Mouse (Mus musculus): ENCODE data around the gene Sds. TPM values are rescaled to one million over a fixed set of nuclear protein-coding genes. Genes with fewer than 3 reads are reported as not detected.

Gene Sds
- total RNA-seq, 2 experiments from 2014 or later = not detected

DNA sequence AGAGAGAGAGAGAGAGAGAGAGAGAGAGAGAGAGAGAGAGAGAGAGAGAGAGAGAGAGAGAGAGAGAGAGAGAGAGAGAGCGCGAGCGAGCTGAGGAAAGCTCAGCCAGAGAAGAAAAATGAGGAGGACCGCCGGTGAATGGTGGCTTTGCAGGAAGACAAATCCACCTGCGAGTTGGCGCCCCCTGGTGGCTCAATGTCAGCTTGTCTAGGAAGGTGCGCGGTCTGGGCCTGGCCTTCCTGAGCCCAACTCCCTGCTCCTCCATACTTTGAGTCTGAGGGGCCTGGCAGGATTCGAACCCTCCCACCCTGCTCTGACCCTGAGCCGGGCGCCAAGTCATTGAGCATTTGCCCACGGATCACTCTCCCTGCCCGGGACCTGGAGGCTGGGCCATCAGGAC lies 35.6 kb upstream of the Sds start:
- peak; percentile 74 to 79 for DNase-seq

DNA sequence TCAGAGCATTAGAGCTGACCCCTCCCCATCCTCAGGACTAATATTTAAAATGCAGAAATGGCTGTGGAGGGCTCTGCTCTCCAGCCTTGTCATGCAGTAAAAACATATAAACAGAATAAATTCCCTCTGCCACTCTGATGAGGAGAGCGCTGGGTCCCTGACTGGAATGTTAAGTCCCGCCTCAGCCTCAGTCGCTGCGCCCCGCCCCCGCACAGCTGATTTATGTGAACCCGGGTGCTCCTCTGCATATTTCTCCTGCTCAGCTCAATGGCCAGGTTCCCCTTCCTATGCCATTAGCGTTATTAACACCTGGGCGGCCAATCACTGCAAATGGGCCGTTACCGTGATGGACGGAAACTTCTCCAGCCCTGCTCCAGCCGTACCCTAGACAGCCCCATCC lies 29.0 kb upstream of the Sds start:
- no peak for DNase-seq

DNA sequence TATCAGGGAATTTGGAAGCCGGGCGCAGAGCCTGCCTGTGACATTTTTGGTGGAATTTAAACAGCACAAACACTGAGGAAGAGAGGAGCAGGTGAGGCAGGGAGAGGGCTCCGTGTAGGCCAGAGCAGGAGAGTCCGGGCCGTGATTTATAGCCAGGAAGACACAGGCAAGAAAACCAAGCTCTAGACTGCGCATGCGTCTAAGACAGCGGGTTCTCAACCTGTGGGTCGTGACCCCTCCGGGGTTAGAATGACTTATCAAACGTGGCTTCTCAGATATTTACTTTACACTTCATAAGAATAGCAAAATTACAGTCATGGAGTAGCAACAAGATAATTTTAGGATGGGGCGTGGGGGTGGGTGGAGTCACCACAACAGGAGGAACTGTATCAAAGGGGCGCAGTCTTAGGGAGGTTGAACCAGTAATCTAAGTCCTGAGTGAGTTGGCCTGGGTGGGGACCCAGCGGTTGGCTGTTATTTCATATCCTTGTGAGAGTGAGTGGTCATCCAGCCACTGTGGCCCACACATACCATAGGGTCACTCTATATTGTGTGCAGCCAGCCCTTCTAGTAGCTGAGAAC lies 21.5 kb upstream of the Sds start:
- DNase-seq = no peak

DNA sequence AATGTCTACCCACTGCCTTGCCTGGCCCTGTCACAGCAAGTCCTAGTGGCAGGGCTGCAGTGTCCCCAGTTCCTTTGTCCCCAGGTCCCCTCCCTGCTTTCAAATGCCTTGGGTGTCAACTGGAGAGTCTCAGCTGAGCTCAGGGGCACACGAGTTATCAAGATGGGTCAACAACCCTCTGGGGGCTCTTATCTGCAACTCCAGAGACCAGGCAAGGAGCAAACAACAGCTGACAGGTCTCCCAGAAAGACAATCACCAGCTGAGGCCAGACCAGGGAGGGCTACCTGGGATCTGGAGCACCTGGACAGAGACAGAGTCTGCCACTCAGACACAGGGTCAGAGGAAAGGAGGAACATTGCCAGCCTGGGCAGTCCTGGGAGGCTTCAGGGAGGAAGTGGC lies 20.1 kb upstream of the Sds start:
- no peak for DNase-seq

DNA sequence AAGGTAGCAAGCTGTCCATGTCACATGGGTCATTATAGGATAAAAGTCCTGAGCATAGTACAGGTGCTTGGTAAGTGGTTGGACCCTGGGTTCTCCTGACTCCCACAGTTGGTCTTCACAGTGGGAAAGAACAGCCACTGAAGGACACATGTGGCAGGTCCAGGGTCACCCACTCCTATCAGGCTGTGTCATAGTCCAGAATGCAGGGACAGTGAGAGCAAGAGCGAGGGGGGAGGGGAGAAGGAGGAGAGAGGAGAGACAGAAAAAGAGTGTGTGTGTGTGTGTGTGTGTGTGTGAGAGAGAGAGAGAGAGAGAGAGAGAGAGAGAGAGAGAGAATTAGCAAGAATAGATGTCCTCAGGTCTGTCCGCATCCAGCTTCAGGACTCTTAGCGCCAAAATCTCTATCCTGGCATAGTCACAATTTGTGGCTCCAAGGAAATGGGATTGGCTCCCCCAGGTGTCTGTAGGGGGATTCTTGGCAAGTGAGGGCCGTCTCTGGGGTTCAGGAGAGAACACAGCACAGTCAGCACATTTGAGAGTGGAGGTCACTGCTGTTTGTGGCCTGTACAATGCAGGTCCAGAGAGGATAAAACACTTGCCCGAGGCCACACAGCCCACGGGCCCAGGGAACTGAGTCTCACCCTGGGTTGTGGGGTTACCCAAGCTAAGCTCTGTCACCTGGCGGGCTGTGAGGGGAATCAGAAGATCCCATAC lies 19.3 kb upstream of the Sds start:
- DNase-seq = no peak

DNA sequence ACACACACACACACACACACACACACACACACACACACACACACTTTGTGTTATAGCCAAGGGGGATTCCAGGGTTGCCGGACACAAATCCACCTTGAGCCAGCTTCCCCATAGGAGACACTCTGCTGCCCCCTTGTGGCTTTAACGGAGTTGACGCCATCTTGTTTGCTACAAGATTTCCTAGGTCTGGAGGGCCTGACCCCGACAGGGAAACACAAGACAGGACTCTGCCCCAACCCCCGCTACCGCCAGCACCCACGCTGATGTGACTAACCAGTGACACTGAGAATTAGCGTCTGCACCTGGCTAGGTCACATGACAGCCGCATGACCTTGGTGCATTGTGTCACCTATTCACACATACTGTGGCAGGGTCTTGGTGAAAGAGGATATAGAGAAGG lies 18.7 kb upstream of the Sds start:
- no peak for DNase-seq

DNA sequence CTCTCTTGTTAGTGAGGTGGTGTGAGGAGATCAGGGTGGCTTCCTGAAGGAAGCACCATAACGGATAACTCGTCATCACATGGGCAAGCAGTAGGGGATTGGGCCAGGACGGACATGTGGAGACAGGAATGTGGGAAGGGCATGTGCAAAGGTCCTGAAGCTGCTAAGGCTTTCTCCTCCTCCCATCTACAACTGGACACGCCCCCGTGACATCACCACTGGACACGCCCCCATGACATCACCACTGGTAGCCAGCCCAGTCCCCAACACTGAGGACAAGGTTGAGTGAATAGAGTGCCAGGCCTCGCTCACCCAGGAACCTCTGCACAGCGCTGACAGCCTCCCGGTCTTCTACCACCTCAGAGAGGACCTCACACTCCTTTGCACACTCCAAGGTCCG lies 17.2 kb upstream of the Sds start:
- no peak for DNase-seq

DNA sequence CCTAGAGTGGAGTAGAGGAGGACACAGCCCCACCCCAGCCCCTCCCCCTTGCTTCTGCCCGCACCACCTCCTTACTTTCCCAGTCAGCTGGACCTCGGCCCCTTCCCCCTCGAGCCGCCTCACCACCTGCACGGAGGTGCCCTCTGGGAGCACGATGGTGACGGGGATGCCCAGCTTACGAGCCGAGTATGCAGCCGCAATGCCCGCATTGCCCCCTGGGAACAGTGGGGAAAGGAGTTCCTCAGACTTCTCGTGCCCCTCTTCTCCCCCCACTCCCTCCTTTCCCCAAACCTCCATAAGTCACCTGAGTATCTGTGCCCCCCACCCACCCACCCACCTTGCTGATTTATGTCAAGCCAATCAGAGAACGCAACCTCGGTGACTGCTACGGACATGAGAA lies 14.4 kb upstream of the Sds start:
- no peak for DNase-seq

DNA sequence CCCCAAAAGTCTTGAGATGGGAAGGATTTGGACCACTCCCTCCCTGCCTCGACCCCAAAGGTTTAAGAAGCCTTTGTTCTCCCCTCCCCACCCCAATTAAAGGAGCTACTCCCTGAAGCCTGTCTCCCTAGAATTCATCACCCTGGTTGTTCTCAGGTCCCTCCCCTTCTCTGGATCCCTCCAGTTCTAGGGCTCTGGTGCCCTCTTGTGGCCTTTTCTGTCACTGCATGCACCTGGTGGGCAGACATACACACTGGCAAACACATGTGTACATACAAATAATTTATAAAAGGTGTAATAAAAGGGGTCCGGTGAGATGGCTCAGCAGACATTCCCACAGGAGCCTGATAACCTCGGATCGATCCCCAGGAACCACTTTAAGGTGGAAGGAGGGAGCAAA lies 12.0 kb upstream of the Sds start:
- DNase-seq = no peak

DNA sequence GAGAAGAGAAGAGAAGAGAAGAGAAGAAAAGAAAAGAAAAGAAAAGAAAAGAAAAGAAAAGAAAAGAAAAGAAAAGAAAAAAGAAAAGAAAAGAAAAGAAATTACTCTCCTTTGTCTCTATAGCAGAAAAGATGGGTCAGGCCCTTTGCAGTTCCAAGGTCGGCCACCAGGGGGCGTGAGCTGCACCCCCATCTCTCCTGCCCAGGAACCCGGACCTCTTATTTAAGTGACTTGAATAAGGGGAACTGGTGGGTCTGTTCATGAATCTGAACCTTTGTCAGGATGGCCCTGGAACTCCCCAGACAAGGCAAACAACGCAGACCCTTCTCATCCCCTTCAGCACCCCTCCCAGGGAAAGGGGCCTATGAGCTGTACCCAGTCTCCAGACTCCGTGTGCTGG lies 11.3 kb upstream of the Sds start:
- DNase-seq = no peak

DNA sequence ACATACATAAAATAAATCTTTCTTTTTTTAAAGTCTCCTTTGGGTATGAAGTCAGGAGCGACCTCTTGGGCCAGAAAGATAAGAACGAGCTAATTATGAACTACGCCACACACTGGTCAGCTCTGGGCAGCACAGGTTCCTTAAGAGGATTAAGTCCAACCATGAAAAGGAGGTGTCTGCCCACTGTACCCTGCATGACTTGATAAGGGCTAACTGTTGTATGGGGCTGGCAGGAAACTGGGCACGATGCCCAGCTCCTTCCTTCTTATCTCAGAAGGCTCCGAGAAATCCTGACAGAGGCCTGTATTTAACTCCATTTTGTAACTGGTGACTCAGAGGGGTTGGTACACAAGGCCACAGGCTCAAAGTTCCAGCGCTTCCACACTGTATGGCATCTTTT lies 10.5 kb upstream of the Sds start:
- DNase-seq = no peak

DNA sequence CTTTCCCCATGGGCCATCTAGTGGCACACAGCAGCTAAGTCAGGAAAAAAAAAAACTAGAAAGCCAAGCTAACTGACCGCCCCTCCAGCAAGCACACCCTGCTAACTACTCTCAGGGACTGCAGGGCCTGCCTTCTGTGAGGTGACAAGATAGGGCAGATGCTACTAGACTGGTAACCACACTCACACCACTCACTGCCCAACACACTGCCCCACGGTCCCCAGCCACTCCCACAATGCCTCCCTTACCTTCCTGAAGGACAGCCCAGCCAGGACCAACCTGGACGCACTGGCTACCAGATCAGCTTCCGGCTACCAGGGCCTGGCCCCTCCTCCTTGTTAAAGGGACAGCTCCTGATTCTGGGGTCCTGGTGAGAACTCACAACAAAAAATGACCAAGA lies 9.3 kb upstream of the Sds start:
- DNase-seq = no peak

DNA sequence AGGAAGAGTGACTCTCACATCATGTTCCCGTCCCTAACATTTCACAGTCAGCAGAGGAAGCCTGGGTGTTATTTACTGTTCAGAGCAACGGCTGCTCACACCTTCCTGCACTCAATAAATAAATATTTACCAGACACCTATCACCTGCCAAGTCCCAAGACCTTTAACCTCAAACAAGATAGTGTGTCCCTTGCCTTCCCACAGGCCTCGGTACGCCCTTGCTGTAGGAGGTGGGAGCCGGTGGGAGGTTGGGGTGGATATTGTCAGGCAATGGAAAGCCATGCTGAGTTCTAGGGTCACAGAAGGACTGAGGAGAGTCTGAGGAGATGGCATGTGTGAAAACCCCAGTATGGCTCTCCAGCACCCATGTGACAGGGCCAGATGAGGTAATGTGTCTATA lies 8.0 kb upstream of the Sds start:
- no peak for DNase-seq

DNA sequence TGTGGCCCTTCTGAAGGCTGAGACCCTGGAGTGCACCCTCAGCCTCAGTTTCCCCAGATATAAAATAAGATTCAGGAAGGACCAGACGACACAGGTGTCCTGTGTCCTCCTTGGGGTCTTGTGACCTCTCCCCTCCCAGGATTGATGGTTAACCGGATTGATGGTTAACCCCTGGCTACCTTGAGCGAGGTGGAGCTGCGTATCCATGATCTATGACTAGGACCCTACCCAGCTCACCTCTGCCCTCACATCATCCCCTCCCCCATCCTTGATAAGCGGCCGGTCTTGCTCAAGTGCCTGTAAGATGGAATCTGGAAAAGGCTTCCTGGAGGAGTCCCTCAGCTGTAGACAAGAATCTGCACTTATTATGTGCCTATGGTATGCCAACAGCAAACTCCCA lies 7.5 kb upstream of the Sds start:
- DNase-seq = no peak

DNA sequence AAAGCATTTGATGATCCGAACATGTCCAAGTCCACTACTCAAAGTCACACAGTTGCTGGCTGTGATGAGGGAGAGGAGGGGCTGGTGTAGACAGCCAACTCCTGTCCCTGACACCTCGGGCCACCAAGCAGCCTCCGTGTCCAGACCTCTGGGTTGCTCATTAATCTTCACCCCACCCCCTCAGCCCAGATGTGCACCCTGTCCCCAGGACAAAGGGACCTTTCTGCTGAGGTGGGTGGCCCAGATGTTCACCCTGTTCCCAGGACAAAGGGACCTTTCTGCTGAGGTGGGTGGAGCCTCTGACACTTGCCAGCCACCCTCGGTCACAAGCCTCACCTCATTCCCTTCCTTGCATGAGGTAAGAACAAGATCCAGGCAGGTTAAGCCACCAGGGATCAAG lies 4.8 kb upstream of the Sds start:
- DNase-seq = no peak

DNA sequence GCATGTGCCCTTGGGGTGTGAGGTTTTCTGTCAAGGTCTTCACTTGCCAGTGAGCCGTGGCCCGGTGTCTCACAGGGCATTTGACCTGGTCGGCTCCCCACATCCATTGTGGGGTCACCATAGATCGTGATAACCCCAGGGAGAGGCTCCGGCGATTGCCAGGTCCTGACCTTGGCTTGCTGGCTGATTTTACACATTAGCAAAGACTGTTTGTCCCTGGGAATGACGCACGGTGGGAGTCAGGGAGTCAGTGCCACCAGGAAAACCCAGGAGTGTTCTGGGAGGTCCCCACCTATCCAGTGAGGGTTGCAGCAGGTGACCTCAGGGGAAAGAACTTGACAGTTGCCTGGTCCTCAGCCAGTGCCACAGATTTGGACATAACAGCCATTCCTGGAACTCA lies 3.6 kb upstream of the Sds start, which contains the start of gene Sdsl:
Gene Sdsl (minus strand): TSS at position 41 of the 400 bp plus-strand sequence.
- DNase-seq = no peak

DNA sequence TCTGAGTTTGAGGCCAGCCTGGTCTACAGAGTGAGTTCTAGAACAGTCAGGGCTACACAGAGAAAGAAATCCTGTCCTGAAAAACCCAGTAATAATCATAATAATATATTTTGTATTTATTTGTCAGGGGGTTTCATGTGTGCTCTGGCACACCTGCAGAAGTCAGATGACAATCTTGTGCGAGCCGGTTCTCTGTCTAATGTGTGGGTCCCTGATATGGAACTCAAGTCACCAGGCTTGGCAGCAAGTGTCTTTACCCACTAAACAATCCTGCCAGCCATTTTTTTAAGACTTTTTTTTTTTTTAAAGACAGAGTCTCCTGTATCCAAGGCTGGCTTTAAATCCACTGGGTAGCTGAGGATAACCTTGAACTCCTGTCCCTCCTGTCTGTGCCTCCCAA lies 3.0 kb upstream of the Sds start:
- DNase-seq = no peak

DNA sequence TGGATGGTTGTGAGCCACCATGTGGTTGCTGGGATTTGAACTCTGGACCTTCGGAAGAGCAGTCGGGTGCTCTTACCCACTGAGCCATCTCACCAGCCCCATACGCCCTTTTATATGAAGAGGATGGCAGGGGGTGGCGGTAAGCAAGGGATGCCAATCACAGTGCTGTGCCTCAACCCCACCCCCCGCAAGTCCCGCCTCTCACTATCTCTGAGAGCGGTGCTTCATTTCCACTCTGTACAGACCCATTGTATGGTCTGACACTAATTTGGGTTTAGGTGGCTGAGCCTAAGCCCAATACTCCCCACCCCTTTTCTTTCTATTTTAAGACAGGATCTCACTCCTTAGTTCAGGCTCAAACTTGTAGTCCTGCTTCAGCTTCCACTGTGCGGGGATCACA lies 465 bp upstream of the Sds start:
- DNase-seq = no peak

DNA sequence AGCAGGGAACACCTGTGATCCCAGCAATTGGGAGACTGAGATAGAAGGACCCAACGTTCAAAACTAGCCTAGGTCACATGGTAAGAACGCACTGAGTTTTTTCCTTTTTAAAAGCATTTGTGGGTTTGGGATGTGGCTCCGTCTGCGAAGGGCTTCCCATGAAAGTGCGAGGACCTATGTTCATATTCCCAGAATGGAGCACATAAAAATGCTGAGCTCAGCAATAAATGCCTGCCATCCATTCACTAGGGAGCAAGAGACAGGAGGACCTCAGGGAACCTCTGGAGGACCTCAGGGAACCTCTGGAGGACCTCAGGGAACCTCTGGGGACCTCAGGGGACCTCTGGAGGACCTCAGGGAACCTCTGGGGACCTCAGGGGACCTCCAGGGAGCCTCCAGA lies 1.7 kb downstream of the Sds start:
- no peak for DNase-seq

DNA sequence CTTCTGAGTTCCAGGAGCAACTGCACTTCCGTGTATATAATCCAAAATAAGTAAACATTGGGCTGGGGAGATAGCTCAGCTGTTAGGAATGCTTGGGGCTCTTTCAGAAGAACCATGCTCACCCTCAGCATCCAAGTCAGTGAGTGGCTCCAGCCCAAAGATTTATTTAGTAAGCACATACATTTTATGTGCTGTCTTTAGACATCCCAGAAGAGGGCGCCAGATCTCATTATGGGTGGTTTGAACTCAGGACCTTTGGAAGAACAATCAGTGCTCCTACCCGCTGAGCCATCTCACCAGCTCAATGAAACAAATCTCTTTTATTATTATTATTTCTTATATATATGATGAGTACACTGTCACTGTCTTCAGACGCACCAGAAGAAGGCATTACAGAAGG lies 3.2 kb downstream of the Sds start:
- no peak for DNase-seq

DNA sequence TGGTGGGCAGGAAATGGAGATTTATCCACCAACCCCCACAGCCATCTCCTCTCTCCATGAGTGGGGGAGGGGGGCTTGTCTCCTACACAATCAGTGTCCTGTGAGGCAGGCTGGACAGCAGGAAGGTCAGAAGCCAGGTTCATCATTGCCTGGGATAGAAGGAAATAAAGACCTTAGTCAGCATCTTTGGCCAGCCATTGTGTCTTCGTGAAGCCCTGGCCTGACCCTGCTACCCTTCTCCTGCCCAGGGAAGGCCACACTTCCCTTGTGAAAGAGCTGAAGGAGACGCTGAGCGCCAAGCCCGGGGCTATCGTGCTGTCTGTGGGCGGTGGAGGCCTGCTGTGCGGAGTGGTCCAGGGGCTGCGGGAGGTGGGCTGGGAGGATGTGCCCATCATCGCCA lies 4.9 kb downstream of the Sds start:
- DNase-seq = no peak

DNA sequence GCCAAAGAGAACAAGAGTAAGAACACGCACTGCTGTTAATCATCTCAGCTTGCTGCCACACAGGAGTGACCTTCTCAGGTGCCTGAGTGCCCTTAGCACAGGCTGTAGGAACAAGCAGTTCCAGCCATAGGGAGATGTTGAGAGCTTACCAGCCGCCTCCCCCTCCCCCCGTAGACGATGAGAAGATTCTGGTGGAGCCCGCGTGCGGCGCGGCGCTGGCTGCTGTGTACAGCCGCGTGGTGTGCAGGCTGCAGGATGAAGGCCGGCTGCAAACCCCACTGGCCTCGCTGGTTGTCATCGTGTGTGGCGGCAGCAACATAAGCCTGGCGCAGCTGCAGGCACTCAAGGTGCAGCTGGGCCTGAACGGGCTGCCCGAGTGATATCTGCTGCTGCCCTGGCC lies 7.1 kb downstream of the Sds start:
- no peak for DNase-seq

DNA sequence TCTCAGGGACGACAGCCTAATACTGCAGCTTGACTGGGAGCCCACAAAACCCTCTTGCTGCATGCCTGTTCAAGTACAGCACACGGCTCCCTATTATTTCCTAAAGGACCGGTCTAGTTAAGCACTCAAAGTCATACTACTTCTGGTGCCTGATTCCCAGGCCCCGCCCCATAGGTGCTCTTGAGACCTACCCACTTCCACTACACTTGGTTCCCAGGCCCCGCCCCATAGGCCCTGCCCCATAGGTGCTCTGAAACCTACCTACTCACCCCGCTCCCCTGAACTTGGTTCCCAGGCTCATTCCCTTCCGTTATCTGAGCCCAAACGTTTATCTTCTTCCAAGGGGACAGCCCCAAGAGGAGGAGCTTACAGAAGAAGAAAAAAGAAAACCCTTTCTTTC lies 11.5 kb downstream of the Sds start:
- DNase-seq = no peak

DNA sequence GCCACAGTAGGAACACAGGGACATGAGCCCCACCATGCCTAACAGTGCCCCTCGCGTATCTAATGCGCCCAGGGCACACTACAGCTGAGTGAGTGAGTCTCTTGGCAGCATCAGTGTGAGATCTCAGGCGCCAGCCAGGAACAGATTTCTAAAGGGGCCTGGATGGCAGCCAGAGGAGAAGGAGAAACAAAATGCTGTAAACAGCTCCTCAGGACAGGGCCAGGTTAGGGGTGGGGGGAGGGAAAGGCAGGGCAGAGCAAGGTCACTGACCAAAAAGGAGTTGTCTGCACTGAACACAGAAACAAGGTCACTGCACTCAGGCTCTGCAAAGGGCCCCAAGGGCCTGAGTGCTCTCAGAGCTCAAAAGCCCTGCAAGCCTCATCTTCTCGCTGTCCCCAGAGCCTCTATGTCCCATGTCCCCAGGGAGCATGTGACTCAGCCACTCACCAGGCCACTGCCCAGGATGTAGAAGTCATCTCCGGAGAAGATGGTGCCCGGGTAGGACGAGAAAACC lies 14.4 kb downstream of the Sds start:
- peak; percentile 49 to 57 for DNase-seq

DNA sequence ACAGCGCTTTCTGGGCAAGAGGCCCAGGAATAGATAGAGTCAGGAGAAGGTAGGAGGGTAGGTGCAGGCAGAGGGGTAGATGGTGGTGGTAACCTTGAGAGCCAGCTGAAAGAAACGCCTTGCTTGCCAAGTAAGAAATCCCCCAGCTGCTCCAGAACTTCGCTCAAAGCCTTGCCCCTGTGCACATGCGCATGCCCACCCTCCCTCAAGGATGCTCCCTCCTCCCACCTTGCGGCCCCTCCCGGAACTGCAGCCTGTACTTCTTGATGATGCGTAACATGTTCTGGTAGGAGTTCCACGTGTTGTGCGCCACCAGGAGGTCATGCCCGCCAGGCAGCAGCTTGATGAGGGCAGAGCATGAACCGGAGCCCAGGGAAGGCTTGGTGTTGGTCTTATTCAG lies 16.1 kb downstream of the Sds start:
- no peak for DNase-seq

Measured in layer of hippocampus, postnatal 36 days (tissue).